Mouse (Mus musculus): ENCODE data around the gene Megf9. TPM values are rescaled to one million over a fixed set of nuclear protein-coding genes. Genes with fewer than 3 reads are reported as not detected.

The Megf9 gene
- total and polyA plus RNA-seq, 3 experiments = not detected

DNA sequence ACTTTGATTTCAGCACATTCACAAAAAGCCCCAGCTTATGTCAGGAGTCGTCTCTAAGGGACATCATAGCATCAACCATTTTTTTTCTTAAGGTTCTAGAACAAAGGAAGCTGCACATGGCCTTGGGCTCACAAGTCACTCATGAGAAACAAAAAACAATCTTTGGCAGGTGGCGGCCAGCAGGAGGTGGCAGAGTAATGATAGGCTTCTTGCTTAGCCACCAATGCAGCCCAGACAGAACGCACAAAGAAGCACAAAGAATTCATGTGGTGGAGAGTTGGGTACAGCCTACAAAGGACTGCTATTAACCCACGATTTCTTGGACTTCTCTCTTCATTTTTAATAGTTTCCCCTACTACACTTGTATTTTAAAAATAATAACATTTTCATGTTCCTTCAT lies 157.4 kb downstream of the Megf9 start:
- no peaks in the 10 kb centered on the region for H3K27me3 ChIP-seq (replicated peaks)
- H3K36me3 ChIP-seq (replicated peaks in 1 of 2; ENCODE audit: control insufficient read depth in 1 of 2, insufficient read depth in 1 of 2, low read length in 1 of 2) = peaks cover 4 to 82% of the 10 kb centered on the region in 2 experiments
- no peak overlapping the region for H3K27ac ChIP-seq (ENCODE audit: insufficient read depth, low read depth)
- TF ChIP-seq POLR2AphosphoS2 (IDR thresholded peaks at IDR 0.05; ENCODE audit: low read depth, low read length) = no peak
- no peak for TF ChIP-seq MYC (IDR thresholded peaks at IDR 0.05; ENCODE audit: low read depth, low read length)
- H3K79me2 ChIP-seq (replicated peaks; ENCODE audit: control insufficient read depth, extremely low read depth, insufficient read depth, poor library complexity, severe bottlenecking) = no peaks in the 10 kb centered on the region
- in situ Hi-C loops (cut with MboI; ENCODE audit: low pct_ligation_motif_present, low pct_unique_long_range_greater_than_20kb, low sequenced_read_pairs) = no loop called here
- dilution Hi-C loops (cut with MboI; ENCODE audit: extremely low pct_ligation_motif_present, extremely low pct_unique_long_range_greater_than_20kb, low sequenced_read_pairs) = no loop called here
- no peak overlapping the region for H3K9ac ChIP-seq (ENCODE audit: insufficient read depth, low read depth)
- no peaks in the 10 kb centered on the region for H3K4me1 ChIP-seq (ENCODE audit: control insufficient read depth in 1 of 2, insufficient read depth in 2 of 2)
- no peaks in the 10 kb centered on the region for H3K9me3 ChIP-seq (replicated peaks; ENCODE audit: low read length)
- H3K4me2 ChIP-seq (ENCODE audit: insufficient read depth, low read depth, poor library complexity, severe bottlenecking) = no peak overlapping the region
- H3K4me3 ChIP-seq (replicated peaks in 1 of 3; ENCODE audit: low read depth in 2 of 3, low read length in 2 of 3, poor library complexity in 1 of 3) = no peak overlapping the region
- no peak for DNase-seq (ENCODE audit: extremely low read depth)

Other genes starting within 250 kb of the Megf9 start
- gene Cdk5rap2, start 124.6 kb downstream of the Megf9 start, total RNA-seq (2012; rRNA removed) = 15.9 and 17.2 TPM in 2 replicates
- gene Cdk5rap2, start 124.6 kb downstream of the Megf9 start, total RNA-seq (2014; rRNA removed) = 10.2 and 12.1 TPM in 2 replicates
- 24.5 and 26.3 TPM in 2 replicates for gene Cdk5rap2, start 124.6 kb downstream of the Megf9 start, polyA plus RNA-seq (2012; ENCODE audit: insufficient read length, low read depth)

All from CH12.LX (cell line).